Mouse (Mus musculus): ENCODE measurements at regions not wholly inside any gene's neighbourhood (a gene's known extent, or its start where the extent isn't known, plus 50 kb on each side); places are given as distances from the start of the nearest gene placed in this dataset.

DNA sequence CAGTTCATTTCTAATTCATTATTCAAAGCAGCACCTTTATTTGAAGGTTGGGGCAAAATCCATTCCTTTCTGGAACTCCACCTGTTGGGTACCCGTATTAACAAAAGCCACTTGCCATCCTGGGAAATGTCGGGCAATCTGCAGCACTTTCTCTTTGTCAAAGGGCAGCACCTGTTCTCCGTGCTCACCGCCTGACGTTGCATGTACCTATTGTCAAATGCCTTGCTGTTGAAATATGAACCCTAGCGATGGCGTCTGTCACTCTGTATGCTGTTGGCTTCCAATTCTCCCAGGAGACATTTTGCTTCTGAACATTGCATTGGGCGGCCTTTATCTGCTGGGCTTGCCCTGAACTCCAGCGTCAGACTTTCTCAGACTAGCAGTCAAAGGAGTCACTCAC is 55.3 kb upstream of the Synm start:
- no peak for DNase-seq (ENCODE audit: low spot score)

All from testis, postnatal 14 days (tissue).